Mouse (Mus musculus) heart, postnatal 25 days (tissue): ENCODE measurements around the gene Rrp7a. TPM values are rescaled to one million over a fixed set of nuclear protein-coding genes. Genes with fewer than 3 reads are reported as not detected.
"Not testable (repeated sequence)": the region's sequence is repeated elsewhere in the genome, so short reads cannot be mapped to it uniquely, and the experiment has no call there.

Experiments used
- DNase-seq: peaks from one replicate; pipeline ENCODE4 v3.0.0; 2022; ENCODE audit warnings: low spot score
- intact Hi-C: fragments of 180-260 bp; cut with DNase I; formaldehyde crosslinking; loops from one replicate; pipeline ENCODE4 v1.15.1; 2025
- total RNA-seq, 2 experiments: library from RNA; stranded (reverse); gene quantifications; 2 replicates each; pipeline ENCODE4 v1.2.3; 2021

Rrp7a gene
- total RNA-seq, 2 experiments from 2014 or later, result 40.3 to 41.9 TPM

- intact Hi-C loops, result loop anchor here (5.0 kb wide), 2 partner anchors 49 to 359 kb away; no protein-coding TSS in a partner anchor
- DNase-seq, result no peak
These were observed 36.1 kb upstream of the Rrp7a start for GRCm38 (mm10) chr15:83158587-83159160.

- intact Hi-C loops, result loop anchor here (5.0 kb wide), 2 partner anchors 50 to 360 kb away; no protein-coding TSS in a partner anchor
- DNase-seq, result no peak
These were observed 35.1 kb upstream of the Rrp7a start for GRCm38 (mm10) chr15:83157667-83158064.

GRCm38 (mm10) chr15:83156929-83157666 lies 34.5 kb upstream of the Rrp7a start:
- intact Hi-C loops, result loop anchor here (5.0 kb wide), 2 partner anchors 50 to 360 kb away; no protein-coding TSS in a partner anchor
- DNase-seq, result peak; percentile 62

GRCm38 (mm10) chr15:83155672-83156419 lies 33.2 kb upstream of the Rrp7a start:
- DNase-seq, result no peak
- intact Hi-C loops, result loop anchor here (1.0 to 5.0 kb wide), 3 partner anchors 51 to 361 kb away; no protein-coding TSS in a partner anchor

- intact Hi-C loops, result no loop called here
- DNase-seq, result no peak
These were observed 31.7 kb upstream of the Rrp7a start for GRCm38 (mm10) chr15:83154309-83154708.

- no peak for DNase-seq
- intact Hi-C loops, result no loop called here
These were observed 28.1 kb upstream of the Rrp7a start for GRCm38 (mm10) chr15:83150694-83151093.

- intact Hi-C loops, result no loop called here
- no peak for DNase-seq
These were observed 27.5 kb upstream of the Rrp7a start for GRCm38 (mm10) chr15:83150073-83150442.

- intact Hi-C loops, result loop anchor here (2.0 kb wide), 1 partner anchor 23 kb away; the partner anchor contains the start of gene Cyb5r3
- DNase-seq, result peak; percentile 95
These were observed 26.8 kb upstream of the Rrp7a start, which contains the start of gene Poldip3 for GRCm38 (mm10) chr15:83149196-83150072. TSS of gene Poldip3 (minus strand) at chr15:83149384.

GRCm38 (mm10) chr15:83148801-83149195 lies 26.2 kb upstream of the Rrp7a start:
- no peak for DNase-seq
- intact Hi-C loops, result loop anchor here (2.0 kb wide), 1 partner anchor 24 kb away; the partner anchor contains the start of gene Cyb5r3

GRCm38 (mm10) chr15:83148395-83148794 lies 25.8 kb upstream of the Rrp7a start:
- intact Hi-C loops, result loop anchor here (2.0 kb wide), 1 partner anchor 24 kb away; the partner anchor contains the start of gene Cyb5r3
- DNase-seq, result no peak

- intact Hi-C loops, result loop anchor here (2.0 kb wide), 1 partner anchor 21 kb away; no protein-coding TSS in a partner anchor
- no peak for DNase-seq
These were observed 22.9 kb upstream of the Rrp7a start for GRCm38 (mm10) chr15:83145541-83145940.

GRCm38 (mm10) chr15:83142861-83143260 lies 20.3 kb upstream of the Rrp7a start:
- intact Hi-C loops, result no loop called here
- DNase-seq, result no peak

- intact Hi-C loops, result no loop called here
- DNase-seq, result no peak
These were observed 13.1 kb upstream of the Rrp7a start for GRCm38 (mm10) chr15:83135654-83136053.

- intact Hi-C loops, result no loop called here
- no peak for DNase-seq
These were observed 12.1 kb upstream of the Rrp7a start for GRCm38 (mm10) chr15:83134671-83135070.

- intact Hi-C loops, result no loop called here
- no peak for DNase-seq
These were observed 7.1 kb upstream of the Rrp7a start for GRCm38 (mm10) chr15:83129530-83130231.

GRCm38 (mm10) chr15:83127037-83127436 lies 4.4 kb upstream of the Rrp7a start:
- intact Hi-C loops, DNase-seq: not testable (repeated sequence)

- DNase-seq, result no peak
- intact Hi-C loops, result no loop called here
These were observed 4.0 kb upstream of the Rrp7a start for GRCm38 (mm10) chr15:83126582-83126981.

- intact Hi-C loops, result loop anchor here (2.0 kb wide), 1 partner anchor 20 kb away; no protein-coding TSS in a partner anchor
- DNase-seq, result no peak
These were observed 2.0 kb upstream of the Rrp7a start for GRCm38 (mm10) chr15:83124625-83125024.
